Comparison of ENCODE assay signal across 20 mouse cellular contexts in the genomic region with DNA sequence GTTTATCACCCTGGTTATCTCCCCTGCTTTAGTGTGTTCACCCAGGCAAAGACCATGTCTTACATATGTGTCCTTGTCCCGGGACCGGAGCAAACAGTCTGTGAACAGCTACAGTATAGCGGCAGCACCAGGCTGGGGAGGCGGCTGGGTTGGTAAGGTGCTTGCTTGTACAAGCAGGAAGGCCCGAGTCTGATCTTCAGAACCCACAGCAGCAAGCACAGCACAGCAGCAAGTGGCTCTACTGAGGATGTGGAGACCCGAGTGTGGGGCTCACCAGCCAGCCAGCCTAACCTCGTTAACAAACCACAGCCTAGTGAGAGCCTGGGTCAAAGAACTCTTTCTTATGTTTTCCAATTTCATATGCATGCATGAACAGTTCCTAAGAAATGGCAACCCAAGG. TPM values are rescaled to one million over a fixed set of nuclear protein-coding genes. Genes with fewer than 3 reads are reported as not detected.
DNase-seq lines count a peak whose midpoint lies in the region; ATAC-seq lines count a peak whose summit lies in the region.
"Had no signal": no experiment of that assay in that cellular context is flagged by ENCODE, and none has a peak within 500 bp of the region (broad histone marks: within the 10 kb centered on the region; RNA-seq: fewer than 3 reads in every experiment).

No protein-coding gene starts in this region.

- intact Hi-C loops in heart, postnatal 25 days (cut with DNase I) = no loop called here

- no peak for ATAC-seq in frontal cortex, adult (ENCODE audit: low TSS enrichment)
- ATAC-seq: activated CD4-positive, CD25-positive, alpha-beta regulatory T cell, adult 4 months; forebrain, embryonic 13.5 days; forebrain, postnatal 0 days; hindbrain, postnatal 0 days had no signal

- DNase-seq in heart, adult 11 months = peak; percentile 40
- DNase-seq in heart, postnatal 25 days (ENCODE audit: low spot score) = no peak
- peak; percentile 30 to 44 for DNase-seq in thymus, adult 18-20 months
- DNase-seq in thymus, postnatal 14 days = peak; percentile 67
- DNase-seq in layer of hippocampus, adult 9-10 months (ENCODE audit: low spot score) = no peak
- no peak for DNase-seq in kidney, adult 11 months
- DNase-seq: adrenal gland, postnatal 14 days; cerebellum, adult 11-12 months; cerebellum, adult 9-10 months; forebrain, postnatal 0 days; gastrocnemius, adult 2 months; gastrocnemius, postnatal 25 days had no signal

RNA-seq across cellular contexts. Expression of gene Tdrd5, which starts 23.3 kb away (rescaled TPM):
- total RNA-seq in heart, postnatal 25 days (2021) = not detected
- total RNA-seq: gastrocnemius, adult 2 months; gastrocnemius, postnatal 25 days; granulocyte monocyte progenitor cell, adult 5-6 weeks; hematopoietic stem cell, adult 5-6 weeks had no signal

RNA-seq across cellular contexts. Expression of gene Nphs2, which starts 30.4 kb away (rescaled TPM):
- total RNA-seq in heart, postnatal 25 days (2021) = not detected
- total RNA-seq: adrenal gland, adult 18-20 months; adrenal gland, postnatal 14 days; G1E; gastrocnemius, adult 2 months; gastrocnemius, postnatal 25 days; granulocyte monocyte progenitor cell, adult 5-6 weeks; hematopoietic stem cell, adult 5-6 weeks had no signal

Comparison
In these comparisons a context has a peak if more than half of its experiments do, and no peak if none do; other contexts are left out.
1. DNase-seq: peak in heart, adult 11 months (single experiment), thymus, adult 18-20 months (2 of 2) and thymus, postnatal 14 days (single experiment); none in heart, postnatal 25 days (single experiment), layer of hippocampus, adult 9-10 months (single experiment) and kidney, adult 11 months (single experiment).